8 mouse cellular contexts compared by ENCODE assay signal in genomic region chr12:103348506-103348905, GRCm38 (mm10). TPM values are rescaled to one million over a fixed set of nuclear protein-coding genes. Genes with fewer than 3 reads are reported as not detected.
DNase-seq lines count a peak whose midpoint lies in the region; ATAC-seq and TF ChIP-seq lines count a peak whose summit lies in the region.

No protein-coding gene starts in this region.

- ATAC-seq in erythroid progenitor cell, adult 5-6 weeks (replicated peaks; ENCODE audit: low FRiP score, poor library complexity, severe bottlenecking), result peak; percentile 66
- peak; percentile 44 for ATAC-seq in lung, embryonic 16.5 days (ENCODE audit: low read depth)

- no peak for TF ChIP-seq POLR2A in brain, embryonic 14.5 days (IDR thresholded peaks at IDR 0.05; ENCODE audit: borderline replicate concordance, extremely low read depth, insufficient read depth, insufficient read length, poor library complexity, severe bottlenecking)

- DNase-seq in ES-E14 (ENCODE audit: low read depth, low spot score), result peak; percentile 69
- peak; percentile 90 for DNase-seq in brain, embryonic 14.5 days (ENCODE audit: low read depth)
- DNase-seq in hindbrain, embryonic 10.5 days (ENCODE audit: low spot score), result peak; percentile 82
- peak; percentile 68 to 89 for DNase-seq in layer of hippocampus, adult 18-20 months (ENCODE audit: low spot score in 2 of 2)
- DNase-seq in retina, embryonic 14.5 days (ENCODE audit: low spot score), result peak; percentile 88
- DNase-seq in thymus, postnatal 25 days, result peak; percentile 87

- H3K9ac ChIP-seq in ES-E14 (ENCODE audit: insufficient read depth, low read depth, low read length, poor library complexity, severe bottlenecking), result no peak overlapping the region
- H3K9ac ChIP-seq in lung, embryonic 16.5 days (ENCODE audit: low read length), result no peak overlapping the region

- H3K4me3 ChIP-seq in ES-E14 (ENCODE audit: insufficient read depth in 1 of 2, low read depth in 1 of 2, low read length in 2 of 2, poor library complexity in 1 of 2, severe bottlenecking in 1 of 2), result no peak overlapping the region
- no peak overlapping the region for H3K4me3 ChIP-seq in hindbrain, embryonic 10.5 days
- no peak overlapping the region for H3K4me3 ChIP-seq in lung, embryonic 16.5 days (ENCODE audit: low read length)

- no peak overlapping the region for H3K27ac ChIP-seq in ES-E14 (ENCODE audit: insufficient read depth, low read depth, low read length, poor library complexity, severe bottlenecking)
- no peak overlapping the region for H3K27ac ChIP-seq in hindbrain, embryonic 10.5 days
- no peak overlapping the region for H3K27ac ChIP-seq in lung, embryonic 16.5 days (ENCODE audit: low read length)

- H3K27me3 ChIP-seq in hindbrain, embryonic 10.5 days (ENCODE audit: insufficient read depth, poor library complexity, severe bottlenecking), result peaks cover 24% of the 10 kb centered on the region
- no peaks in the 10 kb centered on the region for H3K27me3 ChIP-seq in lung, embryonic 16.5 days (ENCODE audit: control insufficient read depth, insufficient read depth, low read depth, low read length)

- H3K36me3 ChIP-seq in ES-E14 (ENCODE audit: control insufficient read depth, insufficient read depth, low read length, poor library complexity, severe bottlenecking), result no peaks in the 10 kb centered on the region
- H3K36me3 ChIP-seq in hindbrain, embryonic 10.5 days, result no peaks in the 10 kb centered on the region
- no peaks in the 10 kb centered on the region for H3K36me3 ChIP-seq in lung, embryonic 16.5 days (ENCODE audit: control insufficient read depth, insufficient read depth, low read length)

- no peaks in the 10 kb centered on the region for H3K9me3 ChIP-seq in ES-E14 (ENCODE audit: control insufficient read depth, insufficient read depth, low read depth, low read length)
- H3K9me3 ChIP-seq in hindbrain, embryonic 10.5 days, result 0 out of 2 replicates have a peak, but pooled peaks cover 3% of the 10 kb centered on the region
- H3K9me3 ChIP-seq in lung, embryonic 16.5 days (ENCODE audit: control insufficient read depth, low read length), result no peaks in the 10 kb centered on the region

- no peak overlapping the region for H3K4me2 ChIP-seq in lung, embryonic 16.5 days (ENCODE audit: low read depth, low read length)

- 9% methylated on average over 3 of the region's 3 CpGs for WGBS in hindbrain, embryonic 10.5 days
- WGBS in lung, embryonic 16.5 days, result 5% methylated on average over 3 of the region's 3 CpGs

- in situ Hi-C loops in ES-E14 (cut with MboI; ENCODE audit: low sequenced_read_pairs in 2 of 2, unreplicated experiment in 2 of 2), result no loop called here

- H3K4me1 ChIP-seq in ES-E14 (ENCODE audit: control insufficient read depth in 2 of 2, insufficient read depth in 2 of 2, low read length in 2 of 2, poor library complexity in 1 of 2), result no peaks in the 10 kb centered on the region
- H3K4me1 ChIP-seq in hindbrain, embryonic 10.5 days (replicated peaks), result peaks cover 12% of the 10 kb centered on the region
- no peaks in the 10 kb centered on the region for H3K4me1 ChIP-seq in lung, embryonic 16.5 days (replicated peaks; ENCODE audit: control insufficient read depth, insufficient read depth, low read length)

- peak; percentile 92 for TF ChIP-seq CTCF in brain, embryonic 14.5 days (IDR thresholded peaks at IDR 0.05; ENCODE audit: borderline replicate concordance, extremely low read depth, insufficient read depth, insufficient read length)

TF ChIP-seq in ES-E14, 5 proteins besides CTCF, POLR2A, EP300 and RAD21:
- TF ChIP-seq HCFC1 (IDR thresholded peaks at IDR 0.05; ENCODE audit: borderline replicate concordance, insufficient read depth, low read length) (no peak), ZNF384 (IDR thresholded peaks at IDR 0.05; ENCODE audit: low read depth, low read length) (no peak), MAFK (IDR thresholded peaks at IDR 0.05; ENCODE audit: insufficient read depth, low read depth, low read length) (no peak)

RNA-seq across cellular contexts. Expression of gene Asb2, which starts 7.3 kb away (rescaled TPM):
- total RNA-seq in ES-E14 (2012; rRNA removed), result 0.27 TPM in 1 of 2 replicates, not detected in the other
- 1.2 and 1.3 TPM in 2 replicates for polyA plus RNA-seq in brain, embryonic 14.5 days (2012; rRNA removed)
- 1.7 and 2.9 TPM in 2 replicates for total RNA-seq in erythroid progenitor cell, adult 5-6 weeks (2015; ENCODE audit: low replicate concordance)
- total RNA-seq in erythroid progenitor cell, adult 5-6 weeks (2017; ENCODE audit: low replicate concordance), result 0.64 and 4.6 TPM in 2 replicates
- polyA plus RNA-seq in hindbrain, embryonic 10.5 days (2016; fragmentation: Nextera tagmentation; extraction: Ambion mirVana), result 0.64 and 1.2 TPM in 2 replicates
- 1 to 10 TPM; 1.8 to 2.1 TPM for total RNA-seq in layer of hippocampus, adult 18-20 months (2021)
- 8.3 and 8.4 TPM in 2 replicates for polyA plus RNA-seq in lung, embryonic 16.5 days (2015; fragmentation: Nextera tagmentation; extraction: Ambion mirVana)

RNA-seq across cellular contexts. Expression of gene Fam181a, which starts 37.7 kb away (rescaled TPM):
- total RNA-seq in ES-E14 (2012; rRNA removed), result not detected in 2 replicates
- polyA plus RNA-seq in brain, embryonic 14.5 days (2012; rRNA removed), result 12.3 and 16.0 TPM in 2 replicates
- not detected in 2 replicates for total RNA-seq in erythroid progenitor cell, adult 5-6 weeks (2015; ENCODE audit: low replicate concordance)
- not detected in 2 replicates for total RNA-seq in erythroid progenitor cell, adult 5-6 weeks (2017; ENCODE audit: low replicate concordance)
- 24.9 and 26.1 TPM in 2 replicates for polyA plus RNA-seq in hindbrain, embryonic 10.5 days (2016; fragmentation: Nextera tagmentation; extraction: Ambion mirVana)
- total RNA-seq in layer of hippocampus, adult 18-20 months (2021), result 1 to 10 TPM in 1 of 2 experiments, under 1 TPM in 1; 0.96 to 1.5 TPM
- 0.43 TPM in 1 of 2 replicates, not detected in the other for polyA plus RNA-seq in lung, embryonic 16.5 days (2015; fragmentation: Nextera tagmentation; extraction: Ambion mirVana)

RNA-seq across cellular contexts. Expression of gene Otub2, which starts 40.0 kb away (rescaled TPM):
- total RNA-seq in ES-E14 (2012; rRNA removed), result 4.8 and 7.0 TPM in 2 replicates
- 17.7 and 18.0 TPM in 2 replicates for polyA plus RNA-seq in brain, embryonic 14.5 days (2012; rRNA removed)
- total RNA-seq in erythroid progenitor cell, adult 5-6 weeks (2015; ENCODE audit: low replicate concordance), result 28.1 and 45.4 TPM in 2 replicates
- 18.9 and 25.4 TPM in 2 replicates for total RNA-seq in erythroid progenitor cell, adult 5-6 weeks (2017; ENCODE audit: low replicate concordance)
- polyA plus RNA-seq in hindbrain, embryonic 10.5 days (2016; fragmentation: Nextera tagmentation; extraction: Ambion mirVana), result 10.5 and 15.4 TPM in 2 replicates
- 10 to 100 TPM; 48.0 to 51.3 TPM for total RNA-seq in layer of hippocampus, adult 18-20 months (2021)
- polyA plus RNA-seq in lung, embryonic 16.5 days (2015; fragmentation: Nextera tagmentation; extraction: Ambion mirVana), result 7.2 and 8.2 TPM in 2 replicates

RNA-seq across cellular contexts. Expression of gene 9330161L09Rik, which starts 59.1 kb away (rescaled TPM):
- total RNA-seq in ES-E14 (2012; rRNA removed), result 2.1 and 3.8 TPM in 2 replicates
- 2.1 and 3.6 TPM in 2 replicates for polyA plus RNA-seq in brain, embryonic 14.5 days (2012; rRNA removed)
- total RNA-seq in erythroid progenitor cell, adult 5-6 weeks (2015; ENCODE audit: low replicate concordance), result 3.8 TPM in 1 of 2 replicates, not detected in the other
- total RNA-seq in erythroid progenitor cell, adult 5-6 weeks (2017; ENCODE audit: low replicate concordance), result 3.4 TPM in 1 of 2 replicates, not detected in the other
- polyA plus RNA-seq in hindbrain, embryonic 10.5 days (2016; fragmentation: Nextera tagmentation; extraction: Ambion mirVana), result 0.76 TPM in 1 of 2 replicates, not detected in the other
- total RNA-seq in layer of hippocampus, adult 18-20 months (2021), result 1 to 10 TPM; 2.6 to 2.8 TPM
- polyA plus RNA-seq in lung, embryonic 16.5 days (2015; fragmentation: Nextera tagmentation; extraction: Ambion mirVana), result 0.30 TPM in 1 of 2 replicates, not detected in the other
